Mouse (Mus musculus) MEL (cell line): ENCODE measurements at regions not wholly inside any gene's neighbourhood (a gene's known extent, or its start where the extent isn't known, plus 50 kb on each side); places are given as distances from the start of the nearest gene placed in this dataset.

Experiments used
- DNase-seq: peaks from one replicate; pipeline ENCODE4 v3.0.0; 2011; ENCODE audit warnings: low read depth, low spot score
- H3K27ac ChIP-seq: 2 replicates; pipeline ENCODE4 v1.5.1; 2012; ENCODE audit warnings: low read depth, mild to moderate bottlenecking, control low read depth, low read length, moderate library complexity; ENCODE audit not compliant: control insufficient read depth
- H3K27me3 ChIP-seq, 2 experiments: fragments of 150-350 bp in 1 of 2; sonication (generic) in 1 of 2; 2 replicates each; pipeline ENCODE4 v1.6.1; 2012; ENCODE audit warnings: low read length in 2 of 2, mild to moderate bottlenecking in 2 of 2, improper control_type of control experiment in 1 of 2, moderate library complexity in 1 of 2; ENCODE audit not compliant: insufficient read depth in 2 of 2, control insufficient read depth in 1 of 2
- H3K36me3 ChIP-seq, 2 experiments: 2 replicates each; pipeline ENCODE4 v1.6.1; 2012 to 2014; ENCODE audit warnings: low read length in 2 of 2, improper control_type of control experiment in 1 of 2, inconsistent platforms in 1 of 2, mild to moderate bottlenecking in 1 of 2; ENCODE audit not compliant: insufficient read depth in 2 of 2, control insufficient read depth in 1 of 2
- H3K4me1 ChIP-seq, 2 experiments: fragments of 150-350 bp in 1 of 2; sonication (generic) in 1 of 2; 2 replicates each; pipeline ENCODE4 v1.6.1; 2012; ENCODE audit warnings: low read length in 2 of 2, improper control_type of control experiment in 1 of 2, mild to moderate bottlenecking in 1 of 2; ENCODE audit not compliant: insufficient read depth in 2 of 2, control insufficient read depth in 1 of 2
- H3K4me3 ChIP-seq, 2 experiments: fragments of 150-350 bp in 1 of 2; sonication (generic) in 1 of 2; 2 replicates each; pipeline ENCODE4 v1.5.1; 2012; ENCODE audit warnings: low read depth in 2 of 2, low read length in 2 of 2, mild to moderate bottlenecking in 2 of 2, moderate library complexity in 2 of 2, control low read depth in 1 of 2, improper control_type of control experiment in 1 of 2; ENCODE audit not compliant: control insufficient read depth in 1 of 2, insufficient read depth in 1 of 2
- H3K79me2 ChIP-seq: 2 replicates; pipeline ENCODE4 v1.6.1; 2012; ENCODE audit warnings: mild to moderate bottlenecking, low read length, moderate library complexity; ENCODE audit not compliant: control insufficient read depth, poor library complexity, insufficient read depth
- H3K9ac ChIP-seq: 2 replicates; pipeline ENCODE4 v1.6.1; 2012; ENCODE audit warnings: low read depth, mild to moderate bottlenecking, control low read depth, low read length, moderate library complexity; ENCODE audit not compliant: control insufficient read depth, poor library complexity, severe bottlenecking
- H3K9me3 ChIP-seq: fragments of 150-350 bp; sonication (generic); replicated peaks from 2 replicates; pipeline ENCODE4 v1.6.1; 2012; ENCODE audit warnings: mild to moderate bottlenecking, low read length, improper control_type of control experiment, moderate library complexity; ENCODE audit not compliant: insufficient read depth
- BHLHE40 ChIP-seq: IDR thresholded peaks from 2 replicates; pipeline ENCODE4 v1.6.1; 2012; ENCODE audit warnings: low read depth, mild to moderate bottlenecking, inconsistent platforms, low read length, improper control_type of control experiment, borderline replicate concordance
- CHD1 ChIP-seq: IDR thresholded peaks from 2 replicates; pipeline ENCODE4 v1.6.1; 2012; ENCODE audit warnings: low read depth, mild to moderate bottlenecking, inconsistent platforms, low read length, improper control_type of control experiment
- E2F4 ChIP-seq: IDR thresholded peaks from 2 replicates; pipeline ENCODE4 v1.6.1; 2011; ENCODE audit warnings: low read depth, low read length, improper control_type of control experiment, borderline replicate concordance
- ETS1 ChIP-seq: IDR thresholded peaks from 2 replicates; pipeline ENCODE4 v1.6.1; 2012; ENCODE audit warnings: low read depth, mild to moderate bottlenecking, inconsistent platforms, low read length, improper control_type of control experiment, moderate library complexity
- GABPA ChIP-seq: IDR thresholded peaks from 2 replicates; pipeline ENCODE4 v1.6.1; 2012; ENCODE audit warnings: low read depth, mild to moderate bottlenecking, inconsistent platforms, low read length, improper control_type of control experiment, moderate library complexity
- GATA1 ChIP-seq: IDR thresholded peaks from 2 replicates; pipeline ENCODE4 v1.6.1; 2011; ENCODE audit warnings: low read depth, low read length, improper control_type of control experiment
- HCFC1 ChIP-seq: IDR thresholded peaks from 2 replicates; pipeline ENCODE4 v1.6.1; 2012; ENCODE audit warnings: low read depth, mild to moderate bottlenecking, inconsistent platforms, low read length, improper control_type of control experiment, moderate library complexity
- JUND ChIP-seq: IDR thresholded peaks from 2 replicates; pipeline ENCODE4 v1.6.1; 2011; ENCODE audit warnings: low read depth, mild to moderate bottlenecking, improper control_type of control experiment, low read length
- KAT2A ChIP-seq: conservative IDR thresholded peaks from 2 replicates; pipeline ENCODE4 v1.6.1; 2012; ENCODE audit warnings: low read depth, low read length, improper control_type of control experiment, inconsistent platforms
- MAFK ChIP-seq: IDR thresholded peaks from 2 replicates; pipeline ENCODE4 v1.6.1; 2011; ENCODE audit warnings: low read depth, mild to moderate bottlenecking, low read length, improper control_type of control experiment, borderline replicate concordance
- MXI1 ChIP-seq: IDR thresholded peaks from 2 replicates; pipeline ENCODE4 v1.6.1; 2011; ENCODE audit warnings: mild to moderate bottlenecking, low read depth, low read length, improper control_type of control experiment
- NELFE ChIP-seq: IDR thresholded peaks from 2 replicates; pipeline ENCODE4 v1.6.1; 2011; ENCODE audit warnings: low read depth, low read length, improper control_type of control experiment
- NRF1 ChIP-seq: IDR thresholded peaks from 2 replicates; pipeline ENCODE4 v1.6.1; 2014; ENCODE audit warnings: low read depth, mild to moderate bottlenecking, inconsistent platforms, low read length, improper control_type of control experiment, moderate library complexity; ENCODE audit not compliant: poor library complexity, insufficient read depth, severe bottlenecking
- POLR2AphosphoS5 ChIP-seq: IDR thresholded peaks from 2 replicates; pipeline ENCODE4 v1.6.1; 2012; ENCODE audit warnings: low read depth, borderline replicate concordance, mild to moderate bottlenecking, inconsistent platforms, low read length, moderate library complexity, mixed read lengths
- RAD21 ChIP-seq: IDR thresholded peaks from 2 replicates; pipeline ENCODE4 v1.6.1; 2011; ENCODE audit warnings: mild to moderate bottlenecking, low read depth, low read length, improper control_type of control experiment
- RCOR1 ChIP-seq: IDR thresholded peaks from 2 replicates; pipeline ENCODE4 v1.6.1; 2012; ENCODE audit warnings: low read depth, mild to moderate bottlenecking, inconsistent platforms, low read length, improper control_type of control experiment
- SIN3A ChIP-seq: IDR thresholded peaks from 2 replicates; pipeline ENCODE4 v1.6.1; 2012; ENCODE audit warnings: low read length, improper control_type of control experiment, inconsistent platforms
- TBP ChIP-seq: IDR thresholded peaks from 2 replicates; pipeline ENCODE4 v1.8.0; 2011; ENCODE audit warnings: low read depth, low read length, improper control_type of control experiment
- TCF12 ChIP-seq: IDR thresholded peaks from 2 replicates; pipeline ENCODE4 v1.6.1; 2014; ENCODE audit warnings: low read depth, mild to moderate bottlenecking, inconsistent platforms, low read length, improper control_type of control experiment, moderate library complexity
- USF1 ChIP-seq: IDR thresholded peaks from 2 replicates; pipeline ENCODE4 v1.6.1; 2014; ENCODE audit warnings: low read depth, mild to moderate bottlenecking, inconsistent platforms, low read length, improper control_type of control experiment, moderate library complexity
- ZKSCAN1 ChIP-seq: IDR thresholded peaks from 2 replicates; pipeline ENCODE4 v1.6.1; 2012; ENCODE audit warnings: low read depth, mild to moderate bottlenecking, inconsistent platforms, low read length, improper control_type of control experiment, moderate library complexity
- ZMIZ1 ChIP-seq: IDR thresholded peaks from 2 replicates; pipeline ENCODE4 v1.6.1; 2012; ENCODE audit warnings: low read depth, mild to moderate bottlenecking, inconsistent platforms, low read length, improper control_type of control experiment, moderate library complexity

DNA sequence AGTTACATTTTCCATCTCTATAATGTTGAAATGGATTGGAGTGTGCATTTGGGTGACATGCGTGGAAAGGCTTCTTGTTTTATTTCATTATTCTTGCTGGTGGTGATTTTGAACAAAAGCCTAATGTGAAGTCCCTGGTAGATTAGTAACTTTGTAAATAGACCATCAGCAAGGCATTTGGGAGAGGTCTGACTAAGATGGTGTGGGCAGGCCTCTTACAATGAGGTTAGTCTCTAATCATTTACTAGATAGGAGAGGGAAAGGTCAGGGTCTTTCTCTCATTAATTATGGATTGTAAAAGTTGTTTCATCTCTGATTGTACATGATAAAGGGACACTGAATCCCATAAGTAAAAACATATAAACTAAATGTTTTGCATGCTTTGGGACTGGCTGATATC is 306.0 kb upstream of the Robo2 start:
- Histone ChIP-seq H3K79me2 (no peaks in the 10 kb centered on the region), H3K9ac (no peak overlapping the region), H3K4me1 (no peaks in the 10 kb centered on the region), H3K9me3 (no peaks in the 10 kb centered on the region), H3K27me3 (no peaks in the 10 kb centered on the region), H3K4me3 (no peak overlapping the region), H3K27ac (no peak overlapping the region), H3K36me3 (no peaks in the 10 kb centered on the region)
- TF ChIP-seq NELFE, result no peak
- TF ChIP-seq POLR2AphosphoS5, result no peak
- TF ChIP-seq E2F4, result no peak
- TF ChIP-seq TCF12, result no peak
- no peak for TF ChIP-seq ZMIZ1
- no peak for TF ChIP-seq GATA1
- TF ChIP-seq TBP, result no peak
- no peak for TF ChIP-seq JUND
- no peak for TF ChIP-seq KAT2A
- TF ChIP-seq CHD1, result no peak
- no peak for TF ChIP-seq MXI1
- no peak for TF ChIP-seq RAD21
- TF ChIP-seq ETS1, result no peak
- TF ChIP-seq HCFC1, result no peak
- DNase-seq, result no peak

GRCm38 (mm10) chr16:74714950-74715349 is 303.3 kb upstream of the Robo2 start:
- TF ChIP-seq HCFC1 (no peak), POLR2AphosphoS5 (no peak), MAFK (no peak), USF1 (no peak), BHLHE40 (no peak), JUND (no peak), SIN3A (no peak), RAD21 (no peak), NRF1 (no peak), GABPA (no peak), RCOR1 (no peak), MXI1 (no peak), ZKSCAN1 (no peak), E2F4 (no peak)
- H3K27me3 ChIP-seq, result no peaks in the 10 kb centered on the region
- no peak for DNase-seq
- no peak overlapping the region for H3K4me3 ChIP-seq
- H3K9ac ChIP-seq, result no peak overlapping the region
- no peak overlapping the region for H3K27ac ChIP-seq
- no peaks in the 10 kb centered on the region for H3K4me1 ChIP-seq
- no peaks in the 10 kb centered on the region for H3K79me2 ChIP-seq
- H3K9me3 ChIP-seq, result no peaks in the 10 kb centered on the region
- H3K36me3 ChIP-seq, result no peaks in the 10 kb centered on the region
